Mouse (Mus musculus) lung, embryonic 16.5 days (tissue): Measurements from ENCODE around the gene Bcap29. TPM values are rescaled to one million over a fixed set of nuclear protein-coding genes. Genes with fewer than 3 reads are reported as not detected.
A peak's percentile ranks its signal among the peaks of the same experiment; 100 is the strongest.
"Not testable (repeated sequence)": the region's sequence is repeated elsewhere in the genome, so short reads cannot be mapped to it uniquely, and the experiment has no call there.

Experiments
- ATAC-seq: fragments of 200-750 bp; cut with Nextera tagmentation; 2 replicates; pipeline ENCODE4 v1.8.0; 2017; ENCODE audit warnings: low read depth, mild to moderate bottlenecking, moderate library complexity
- H3K27ac ChIP-seq: fragments of 300-500 bp; sonication (generic); 2 replicates; pipeline ENCODE4 v1.5.1; 2014; ENCODE audit warnings: mild to moderate bottlenecking, control low read depth, low read length
- H3K27me3 ChIP-seq: fragments of 300-500 bp; sonication (generic); 2 replicates; pipeline ENCODE4 v1.6.1; 2014; ENCODE audit warnings: low read depth, low read length, mixed read lengths; ENCODE audit not compliant: control insufficient read depth, insufficient read depth
- H3K36me3 ChIP-seq: fragments of 300-500 bp; sonication (generic); 2 replicates; pipeline ENCODE4 v1.6.1; 2014; ENCODE audit warnings: low read length; ENCODE audit not compliant: control insufficient read depth, insufficient read depth
- H3K4me1 ChIP-seq: fragments of 300-500 bp; sonication (generic); replicated peaks from 2 replicates; pipeline ENCODE4 v1.6.1; 2014; ENCODE audit warnings: low read length, mixed read lengths; ENCODE audit not compliant: control insufficient read depth, insufficient read depth
- H3K4me2 ChIP-seq: fragments of 300-500 bp; sonication (generic); 2 replicates; pipeline ENCODE4 v1.6.1; 2014; ENCODE audit warnings: low read depth, low read length, control low read depth
- H3K4me3 ChIP-seq: fragments of 300-500 bp; sonication (generic); 2 replicates; pipeline ENCODE4 v1.5.1; 2014; ENCODE audit warnings: mild to moderate bottlenecking, low read length, control low read depth
- H3K9ac ChIP-seq: fragments of 300-500 bp; sonication (generic); 2 replicates; pipeline ENCODE4 v1.6.1; 2014; ENCODE audit warnings: low read length, control low read depth
- H3K9me3 ChIP-seq: fragments of 300-500 bp; sonication (generic); 2 replicates; pipeline ENCODE4 v1.6.1; 2016; ENCODE audit warnings: low read length; ENCODE audit not compliant: control insufficient read depth
- WGBS: fragments of 180-500 bp; shearing (Covaris S2); extraction: QIAGEN DNeasy Blood & Tissue Kit; methylation state at CpG from one replicate; pipeline ENCODE4 v1.1.7; 2014; 5-methylcytosine and 5-hydroxymethylcytosine counted together
- polyA plus RNA-seq: library from polyadenylated mRNA; unstranded; fragments of >200 nt; fragmentation: Nextera tagmentation; extraction: Ambion mirVana; gene quantifications from 2 replicates; pipeline ENCODE4 v1.2.1, GENCODE M21; 2015

Bcap29 gene
- polyA plus RNA-seq, 1 experiment from 2014 or later = 31.2 TPM

GRCm38 (mm10) chr12:31583726-31584125, 50.7 kb downstream of the Bcap29 start:
- Histone ChIP-seq H3K36me3 (no peaks in the 10 kb centered on the region), H3K4me3 (no peak overlapping the region), H3K27ac (no peak overlapping the region), H3K4me2 (no peak overlapping the region), H3K9me3 (peaks cover 3% of the 10 kb centered on the region; the same call in 1 of the 2 replicates), H3K9ac (no peak overlapping the region), H3K27me3 (no peaks in the 10 kb centered on the region), H3K4me1 (no peaks in the 10 kb centered on the region)
- WGBS = 70% methylated on average over 2 of the region's 2 CpGs
- ATAC-seq = no peak

- H3K27ac ChIP-seq = no peak overlapping the region
- 78% methylated on average over 5 of the region's 5 CpGs for WGBS
- no peak for ATAC-seq
These were observed 52.4 kb downstream of the Bcap29 start for GRCm38 (mm10) chr12:31582081-31582480.

DNA sequence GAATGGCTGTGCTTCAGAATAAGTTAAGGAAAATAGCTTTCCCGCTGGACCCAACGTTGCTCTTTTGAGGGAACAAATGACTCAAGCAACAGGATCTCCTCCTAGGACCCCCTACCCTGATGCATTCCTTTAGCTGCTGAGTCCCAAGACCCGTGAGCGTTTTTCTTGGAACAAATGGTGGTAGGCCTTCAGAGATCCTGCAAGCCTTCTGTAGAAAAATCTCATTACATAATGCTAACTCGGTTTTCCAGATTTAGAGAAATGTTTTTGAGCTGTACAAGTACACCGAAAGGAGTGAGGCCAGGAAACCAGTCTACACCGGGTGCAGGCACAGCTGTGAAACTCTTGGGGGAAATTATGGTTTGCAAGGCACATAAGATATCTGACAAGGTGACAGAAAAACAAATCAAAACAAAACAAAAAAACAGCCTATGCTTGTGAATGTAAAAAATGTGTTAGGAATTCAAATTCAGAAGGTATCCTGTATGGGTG, 53.1 kb downstream of the Bcap29 start:
- no peak overlapping the region for H3K27ac ChIP-seq
- ATAC-seq = no peak
- WGBS = 74% methylated on average over 7 of the region's 7 CpGs

More at GRCm38 (mm10) chr12:31582081-31582480, 52.4 kb downstream of the Bcap29 start:
- Histone ChIP-seq H3K36me3 (no peaks in the 10 kb centered on the region), H3K4me3 (no peak overlapping the region), H3K9me3 (no peaks in the 10 kb centered on the region), H3K27me3 (no peaks in the 10 kb centered on the region), H3K4me1 (no peaks in the 10 kb centered on the region), H3K4me2 (no peak overlapping the region), H3K9ac (no peak overlapping the region)

GRCm38 (mm10) chr12:31580634-31581318, 53.7 kb downstream of the Bcap29 start:
- no peaks in the 10 kb centered on the region for H3K36me3 ChIP-seq
- H3K9ac ChIP-seq = no peak overlapping the region
- peak; percentile 41; the same call in 1 of the 2 replicates for ATAC-seq
- H3K4me1 ChIP-seq = no peaks in the 10 kb centered on the region
- WGBS = 80% methylated on average over 5 of the region's 5 CpGs
- H3K4me2 ChIP-seq = no peak overlapping the region
- H3K27ac ChIP-seq = no peak overlapping the region
- H3K9me3 ChIP-seq = no peaks in the 10 kb centered on the region
- H3K27me3 ChIP-seq = no peaks in the 10 kb centered on the region
- no peak overlapping the region for H3K4me3 ChIP-seq

More for the DNA sequence above, 53.1 kb downstream of the Bcap29 start:
- Histone ChIP-seq H3K9ac (no peak overlapping the region), H3K4me3 (no peak overlapping the region), H3K9me3 (no peaks in the 10 kb centered on the region), H3K27me3 (no peaks in the 10 kb centered on the region), H3K36me3 (no peaks in the 10 kb centered on the region), H3K4me1 (no peaks in the 10 kb centered on the region), H3K4me2 (no peak overlapping the region)

GRCm38 (mm10) chr12:31578691-31579476, 55.6 kb downstream of the Bcap29 start:
- ATAC-seq = no peak
- 80% methylated on average over 8 of the region's 8 CpGs for WGBS
- H3K4me3 ChIP-seq = no peak overlapping the region
- no peaks in the 10 kb centered on the region for H3K36me3 ChIP-seq
- no peaks in the 10 kb centered on the region for H3K4me1 ChIP-seq
- no peaks in the 10 kb centered on the region for H3K27me3 ChIP-seq
- no peak overlapping the region for H3K9ac ChIP-seq
- H3K9me3 ChIP-seq = no peaks in the 10 kb centered on the region
- no peak overlapping the region for H3K4me2 ChIP-seq
- no peak overlapping the region for H3K27ac ChIP-seq

GRCm38 (mm10) chr12:31574506-31574905, 60.0 kb downstream of the Bcap29 start:
- no peak overlapping the region for H3K27ac ChIP-seq
- 84% methylated on average over 5 of the region's 5 CpGs for WGBS
- H3K27me3 ChIP-seq = no peaks in the 10 kb centered on the region
- no peak for ATAC-seq
- H3K9ac ChIP-seq = no peak overlapping the region
- no peaks in the 10 kb centered on the region for H3K36me3 ChIP-seq
- no peak overlapping the region for H3K4me2 ChIP-seq
- no peaks in the 10 kb centered on the region for H3K4me1 ChIP-seq
- H3K4me3 ChIP-seq = no peak overlapping the region
- no peaks in the 10 kb centered on the region for H3K9me3 ChIP-seq

GRCm38 (mm10) chr12:31569784-31570183, 64.7 kb downstream of the Bcap29 start:
- no peaks in the 10 kb centered on the region for H3K27me3 ChIP-seq
- 0 out of 2 replicates have a peak, but pooled peaks have one; percentile 31 for ATAC-seq
- no peak overlapping the region for H3K4me3 ChIP-seq

DNA sequence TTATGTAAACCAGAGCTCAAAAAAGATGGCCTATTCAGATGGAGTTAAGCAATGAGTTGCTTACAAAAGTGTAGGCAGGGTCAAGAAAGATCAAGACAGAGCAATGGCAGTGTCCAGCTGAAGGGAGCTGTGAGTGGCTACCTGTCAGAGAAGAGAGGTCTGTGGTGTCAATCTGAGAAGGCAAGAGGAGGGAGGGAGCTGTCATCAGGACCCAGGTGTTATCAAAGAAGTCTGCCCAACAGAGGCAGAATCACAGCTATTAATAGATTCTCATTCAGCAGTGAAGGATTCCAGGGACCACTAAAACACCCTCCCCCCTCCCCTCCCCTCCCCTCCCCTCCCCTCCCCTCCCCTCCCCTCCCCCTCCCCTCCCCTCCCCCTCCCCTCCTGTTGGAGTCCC, 65.8 kb downstream of the Bcap29 start:
- H3K36me3 ChIP-seq = no peaks in the 10 kb centered on the region
- no peaks in the 10 kb centered on the region for H3K27me3 ChIP-seq
- H3K27ac ChIP-seq = no peak overlapping the region
- H3K4me1 ChIP-seq = peaks cover 2% of the 10 kb centered on the region
- no peak overlapping the region for H3K9ac ChIP-seq
- no peaks in the 10 kb centered on the region for H3K9me3 ChIP-seq
- H3K4me2 ChIP-seq = no peak overlapping the region
- ATAC-seq = no peak
- H3K4me3 ChIP-seq = no peak overlapping the region

More at GRCm38 (mm10) chr12:31569784-31570183, 64.7 kb downstream of the Bcap29 start:
- 23% methylated on average over 2 of the region's 2 CpGs for WGBS
- Histone ChIP-seq H3K27ac (no peak overlapping the region), H3K4me2 (no peak overlapping the region), H3K9me3 (no peaks in the 10 kb centered on the region), H3K36me3 (no peaks in the 10 kb centered on the region), H3K9ac (no peak overlapping the region), H3K4me1 (peaks cover 2% of the 10 kb centered on the region)

DNA sequence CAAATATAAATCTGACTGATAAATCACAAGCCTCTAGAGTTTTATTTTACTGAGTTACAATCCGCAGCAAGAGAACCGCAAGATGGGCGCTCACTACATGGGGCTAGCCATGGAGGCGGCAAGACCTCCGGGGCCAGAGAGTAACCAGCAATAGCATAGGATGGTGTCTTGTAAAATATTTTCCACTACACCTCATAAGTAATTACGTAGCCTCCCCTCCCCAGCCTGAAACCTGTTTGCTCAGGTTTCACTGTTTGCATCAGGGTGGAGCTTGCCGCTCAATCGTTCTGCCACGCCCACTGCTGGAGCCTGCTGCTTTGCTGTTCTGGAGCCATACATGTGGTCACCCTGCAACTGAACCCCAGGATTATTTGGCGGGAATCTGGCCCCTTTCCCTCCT, 66.9 kb downstream of the Bcap29 start:
- not testable (repeated sequence) for H3K27ac ChIP-seq, H3K9ac ChIP-seq, H3K9me3 ChIP-seq, H3K27me3 ChIP-seq, H3K36me3 ChIP-seq, H3K4me1 ChIP-seq, ATAC-seq
- Histone ChIP-seq H3K4me3 (peak overlapping the region; percentile 31), H3K4me2 (peak overlapping the region; percentile 53)
- WGBS = 18% methylated on average over 10 of the region's 10 CpGs
